Mouse (Mus musculus): ENCODE results near the gene Srrt. TPM values are rescaled to one million over a fixed set of nuclear protein-coding genes. Genes with fewer than 3 reads are reported as not detected.

Srrt gene
- total and polyA plus RNA-seq, 3 experiments: 291 to 454 TPM; not detected in 1

DNA sequence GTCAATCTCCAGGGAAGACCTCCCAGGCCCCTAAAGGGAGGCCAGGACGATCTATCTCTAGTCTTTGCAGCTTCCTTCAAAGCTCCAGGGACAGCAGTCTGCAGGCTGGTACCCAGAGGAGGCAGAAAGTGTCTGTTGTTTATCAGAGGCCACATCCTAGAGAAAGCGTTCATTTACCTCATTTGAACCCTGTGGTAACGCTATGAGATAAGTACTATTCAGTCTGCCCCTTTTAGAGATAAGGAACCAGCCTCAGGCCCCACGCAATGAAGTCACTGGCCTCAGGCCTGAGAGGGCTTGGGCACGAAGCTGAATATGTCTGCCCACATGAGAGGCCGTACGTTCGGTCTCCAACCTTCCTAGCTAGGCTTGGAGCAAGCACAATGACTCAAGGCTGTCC, 9.9 kb upstream of the Srrt start:
- peaks cover 0 to 13% of the 10 kb centered on the region in 2 experiments; a peak in 3 of 4 replicates for H3K36me3 ChIP-seq (ENCODE audit: control insufficient read depth in 1 of 2, insufficient read depth in 2 of 2, low read length in 2 of 2)
- H3K27ac ChIP-seq (ENCODE audit: control insufficient read depth, low read depth, low read length): peak overlapping the region; percentile 52
- H3K79me2 ChIP-seq (ENCODE audit: control insufficient read depth, insufficient read depth, low read length, poor library complexity): no peaks in the 10 kb centered on the region
- H3K4me1 ChIP-seq (ENCODE audit: control insufficient read depth in 1 of 2, insufficient read depth in 2 of 2, low read length in 2 of 2): peaks cover 16 to 17% of the 10 kb centered on the region in 2 experiments
- DNase-seq (ENCODE audit: low read depth, low spot score): peak; percentile 64
- peak overlapping the region; percentile 20; the same call in 1 of the 2 replicates for H3K9ac ChIP-seq (ENCODE audit: control insufficient read depth, low read depth, low read length, poor library complexity, severe bottlenecking)
- no peaks in the 10 kb centered on the region for H3K27me3 ChIP-seq (ENCODE audit: control insufficient read depth in 1 of 2, insufficient read depth in 2 of 2, low read length in 2 of 2)
- H3K9me3 ChIP-seq (replicated peaks; ENCODE audit: insufficient read depth, low read length): no peaks in the 10 kb centered on the region
- no peak overlapping the region for H3K4me3 ChIP-seq (ENCODE audit: control insufficient read depth in 1 of 2, insufficient read depth in 1 of 2, low read depth in 2 of 2, low read length in 2 of 2)
- TF ChIP-seq CHD1 (IDR thresholded peaks at IDR 0.05; ENCODE audit: low read depth, low read length): no peak
- no peak for TF ChIP-seq TAL1 (IDR thresholded peaks at IDR 0.05; ENCODE audit: low read length)
- no peak for TF ChIP-seq NRF1 (IDR thresholded peaks at IDR 0.05; ENCODE audit: insufficient read depth, low read depth, low read length, poor library complexity, severe bottlenecking)
- TF ChIP-seq MEF2A (IDR thresholded peaks at IDR 0.05; ENCODE audit: extremely low read depth, insufficient replicate concordance, low read depth, low read length, poor library complexity, severe bottlenecking): 0 out of 2 replicates have a peak, but pooled peaks have one; percentile 36
- TF ChIP-seq MAX (IDR thresholded peaks at IDR 0.05; ENCODE audit: low read length): no peak; the same call in 1 of the 2 replicates
- TF ChIP-seq ZMIZ1 (IDR thresholded peaks at IDR 0.05; ENCODE audit: low read depth, low read length): no peak; the same call in 1 of the 2 replicates
- no peak for TF ChIP-seq MAFK (IDR thresholded peaks at IDR 0.05; ENCODE audit: borderline replicate concordance, low read depth, low read length)
- peak; percentile 69 for TF ChIP-seq MYB (IDR thresholded peaks at IDR 0.05; ENCODE audit: low read depth, low read length)
- TF ChIP-seq POLR2AphosphoS5 (IDR thresholded peaks at IDR 0.05; ENCODE audit: borderline replicate concordance, low read depth, low read length): no peak
- TF ChIP-seq TBP (IDR thresholded peaks at IDR 0.05; ENCODE audit: low read depth, low read length): peak; percentile 82; the same call in 1 of the 2 replicates
- no peak for TF ChIP-seq RAD21 (IDR thresholded peaks at IDR 0.05; ENCODE audit: low read depth, low read length)
- no peak for TF ChIP-seq JUND (IDR thresholded peaks at IDR 0.05; ENCODE audit: low read depth, low read length)
- TF ChIP-seq HCFC1 (IDR thresholded peaks at IDR 0.05; ENCODE audit: low read depth, low read length): 0 out of 2 replicates have a peak, but pooled peaks have one; percentile 35
- TF ChIP-seq POLR2AphosphoS2 (IDR thresholded peaks at IDR 0.05; ENCODE audit: low read length): peak; percentile 42; the same call in 1 of the 2 replicates
- TF ChIP-seq NELFE (IDR thresholded peaks at IDR 0.05; ENCODE audit: low read depth, low read length): 0 out of 2 replicates have a peak, but pooled peaks have one; percentile 33
- peak; percentile 93 for TF ChIP-seq GATA1 (IDR thresholded peaks at IDR 0.05; ENCODE audit: low read depth, low read length)
- no peak for TF ChIP-seq ZC3H11A (IDR thresholded peaks at IDR 0.05; ENCODE audit: low read depth, low read length)
- peak; percentile 57; the same call in 1 of the 2 replicates for TF ChIP-seq RCOR1 (IDR thresholded peaks at IDR 0.05; ENCODE audit: low read depth, low read length)
- TF ChIP-seq TCF12 (IDR thresholded peaks at IDR 0.05; ENCODE audit: low read depth, low read length): peak; percentile 85
- TF ChIP-seq UBTF (IDR thresholded peaks at IDR 0.05; ENCODE audit: borderline replicate concordance, insufficient read depth, low read depth, low read length): no peak
- TF ChIP-seq POLR2A (IDR thresholded peaks at IDR 0.05; ENCODE audit: control insufficient read depth in 1 of 2, insufficient read depth in 1 of 2, low read depth in 1 of 2, low read length in 2 of 2, poor library complexity in 1 of 2): no peak
- no peak for TF ChIP-seq KAT2A (conservative IDR thresholded peaks at IDR 0.05; ENCODE audit: low read depth, low read length)
- TF ChIP-seq SIN3A (IDR thresholded peaks at IDR 0.05; ENCODE audit: low read length): peak; percentile 83
- TF ChIP-seq CHD2 (IDR thresholded peaks at IDR 0.05; ENCODE audit: low read length): no peak
- TF ChIP-seq MAZ (IDR thresholded peaks at IDR 0.05; ENCODE audit: low read depth, low read length): no peak; the same call in none of the 2 replicates
- no peak for TF ChIP-seq GABPA (IDR thresholded peaks at IDR 0.05; ENCODE audit: low read depth, low read length)
- 0 out of 2 replicates have a peak, but pooled peaks have one; percentile 46 for TF ChIP-seq ELF1 (IDR thresholded peaks at IDR 0.05; ENCODE audit: low read depth, low read length)
- TF ChIP-seq CTCF (IDR thresholded peaks at IDR 0.05 in 2 of 3, conservative IDR thresholded peaks at IDR 0.05 in 1 of 3; ENCODE audit: control insufficient read depth in 1 of 3, insufficient read depth in 1 of 3, low read depth in 2 of 3, low read length in 3 of 3, poor library complexity in 1 of 3, severe bottlenecking in 1 of 3): no peak
- peak; percentile 44; the same call in 1 of the 2 replicates for TF ChIP-seq BHLHE40 (IDR thresholded peaks at IDR 0.05; ENCODE audit: borderline replicate concordance, low read depth, low read length)
- TF ChIP-seq ZNF384 (IDR thresholded peaks at IDR 0.05; ENCODE audit: low read depth, low read length): peak; percentile 38; the same call in 1 of the 2 replicates
- no peak for TF ChIP-seq SMC3 (IDR thresholded peaks at IDR 0.05; ENCODE audit: low read depth, low read length)
- TF ChIP-seq MYC (IDR thresholded peaks at IDR 0.05; ENCODE audit: low read depth, low read length): no peak
- TF ChIP-seq EP300 (IDR thresholded peaks at IDR 0.05; ENCODE audit: low read depth in 1 of 2, low read length in 2 of 2): peak; percentile 88 to 93
- peak; percentile 90 for TF ChIP-seq ETS1 (IDR thresholded peaks at IDR 0.05; ENCODE audit: low read depth, low read length)
- TF ChIP-seq USF2 (IDR thresholded peaks at IDR 0.05; ENCODE audit: borderline replicate concordance in 1 of 2, insufficient read depth in 1 of 2, low read depth in 1 of 2, low read length in 2 of 2): no peak
- no peak for TF ChIP-seq E2F4 (IDR thresholded peaks at IDR 0.05; ENCODE audit: borderline replicate concordance, low read depth, low read length)
- TF ChIP-seq MXI1 (IDR thresholded peaks at IDR 0.05; ENCODE audit: low read depth, low read length): 0 out of 2 replicates have a peak, but pooled peaks have one; percentile 44

Measured in MEL (cell line).